Mouse (Mus musculus) common myeloid progenitor, adult 5-6 weeks (primary cell): ENCODE measurements around the gene Fyn. TPM values are rescaled to one million over a fixed set of nuclear protein-coding genes. Genes with fewer than 3 reads are reported as not detected.

Source experiments
- ATAC-seq: replicated peaks from 2 replicates; pipeline ENCODE4 v1.8.0; 2016; ENCODE audit warnings: low read depth, mild to moderate bottlenecking, moderate TSS enrichment, inconsistent platforms; ENCODE audit not compliant: poor library complexity, severe bottlenecking
- total RNA-seq: library from RNA; stranded (forward); fragments of 200-1000, 187-1606 nt; gene quantifications from 2 replicates; pipeline ENCODE4 v1.2.3, GENCODE M21; 2017

Gene Fyn
- total RNA-seq, 1 experiment from 2014 or later, result 37.6 TPM

GRCm38 (mm10) chr10:39493007-39493406, 124.4 kb downstream of the Fyn start:
- ATAC-seq, result no peak; the same call in 1 of the 2 replicates

- no peak for ATAC-seq
Measured at GRCm38 (mm10) chr10:39498641-39499040, 130.0 kb downstream of the Fyn start.

GRCm38 (mm10) chr10:39501571-39501970, 132.9 kb downstream of the Fyn start:
- no peak for ATAC-seq

GRCm38 (mm10) chr10:39501977-39502706, 133.5 kb downstream of the Fyn start:
- ATAC-seq, result no peak

- ATAC-seq, result no peak
Measured at GRCm38 (mm10) chr10:39503331-39503730, 134.7 kb downstream of the Fyn start.

GRCm38 (mm10) chr10:39505007-39505406, 136.4 kb downstream of the Fyn start:
- ATAC-seq, result no peak

GRCm38 (mm10) chr10:39505621-39506020, 137.0 kb downstream of the Fyn start:
- no peak for ATAC-seq

GRCm38 (mm10) chr10:39506353-39506752, 137.7 kb downstream of the Fyn start:
- ATAC-seq, result no peak

GRCm38 (mm10) chr10:39506831-39507230, 138.2 kb downstream of the Fyn start:
- no peak for ATAC-seq

- ATAC-seq, result no peak
Measured at GRCm38 (mm10) chr10:39508801-39509200, 140.1 kb downstream of the Fyn start.

GRCm38 (mm10) chr10:39509937-39510336, 141.3 kb downstream of the Fyn start:
- ATAC-seq, result no peak

- ATAC-seq, result no peak
Measured at GRCm38 (mm10) chr10:39512631-39513314, 144.1 kb downstream of the Fyn start.

- ATAC-seq, result no peak
Measured at GRCm38 (mm10) chr10:39514916-39515315, 146.3 kb downstream of the Fyn start.

GRCm38 (mm10) chr10:39516541-39517133, 148.0 kb downstream of the Fyn start:
- peak; percentile 24; the same call in 1 of the 2 replicates for ATAC-seq

GRCm38 (mm10) chr10:39517375-39517774, 148.7 kb downstream of the Fyn start:
- ATAC-seq, result no peak

GRCm38 (mm10) chr10:39518232-39518631, 149.6 kb downstream of the Fyn start:
- no peak for ATAC-seq

GRCm38 (mm10) chr10:39518859-39519258, 150.2 kb downstream of the Fyn start:
- ATAC-seq, result no peak

- peak; percentile 80 for ATAC-seq
Measured at GRCm38 (mm10) chr10:39520123-39520989, 151.7 kb downstream of the Fyn start.

GRCm38 (mm10) chr10:39521327-39521726, 152.7 kb downstream of the Fyn start:
- no peak for ATAC-seq

- ATAC-seq, result no peak
Measured at GRCm38 (mm10) chr10:39521861-39522391, 153.3 kb downstream of the Fyn start.
